ENCODE assay signal across 42 mouse cellular contexts in the genomic region with DNA sequence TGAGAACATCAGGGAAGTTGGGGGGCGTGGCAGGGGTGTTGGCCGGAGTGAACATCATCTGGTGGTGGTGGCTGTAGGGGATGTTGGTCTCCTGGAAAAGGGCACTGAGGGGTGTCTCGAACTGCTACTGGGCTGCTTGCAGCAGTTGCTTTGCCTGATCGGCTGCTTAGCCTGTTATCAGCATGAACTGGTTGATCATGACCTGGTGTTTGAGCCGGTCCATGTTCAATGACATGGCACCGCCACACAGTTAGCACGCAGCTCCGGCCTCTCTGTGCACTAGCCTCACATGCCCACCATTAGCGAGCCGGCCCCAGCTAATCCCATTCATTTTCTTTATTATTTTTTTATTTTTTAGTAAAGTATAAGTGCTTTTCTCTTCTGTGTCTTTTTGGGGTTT. TPM values are rescaled to one million over a fixed set of nuclear protein-coding genes. Genes with fewer than 3 reads are reported as not detected.
"Had no signal": no experiment of that assay in that cellular context is flagged by ENCODE, and none has a peak within 500 bp of the region (broad histone marks: within the 10 kb centered on the region; RNA-seq: fewer than 3 reads in every experiment).

No protein-coding gene starts in this region.

- H3K4me2 ChIP-seq: heart, embryonic 12.5 days; hindbrain, embryonic 13.5 days; hindbrain, embryonic 15.5 days; kidney, embryonic 15.5 days; limb, embryonic 13.5 days; limb, embryonic 15.5 days had no signal

- DNase-seq: gastrocnemius, adult 2 months; gastrocnemius, postnatal 10 days; gastrocnemius, postnatal 25 days; heart, adult 18-20 months; heart, postnatal 10 days; heart, postnatal 4 days; kidney, adult 11 months; kidney, adult 2 months; kidney, adult 9 months; kidney, postnatal 14 days; kidney, postnatal 36 days; layer of hippocampus, adult 9-11 months; layer of hippocampus, postnatal 36 days; left cerebral cortex, postnatal 4 days had no signal

- H3K9me3 ChIP-seq: heart, embryonic 10.5 days; heart, embryonic 12.5 days; hindbrain, embryonic 10.5 days; hindbrain, embryonic 13.5 days; hindbrain, embryonic 15.5 days; kidney, embryonic 15.5 days; limb, embryonic 13.5 days; limb, embryonic 15.5 days had no signal

- H3K36me3 ChIP-seq: heart, embryonic 10.5 days; heart, embryonic 12.5 days; hindbrain, embryonic 10.5 days; hindbrain, embryonic 13.5 days; hindbrain, embryonic 15.5 days; kidney, embryonic 15.5 days; limb, embryonic 13.5 days; limb, embryonic 15.5 days had no signal

- ATAC-seq: hindbrain, postnatal 0 days; intestine, embryonic 16.5 days had no signal

- H3K27ac ChIP-seq: gastrocnemius, adult 2 months; heart, embryonic 10.5 days; hindbrain, embryonic 10.5 days; hindbrain, embryonic 13.5 days; hindbrain, embryonic 15.5 days; hindbrain, postnatal 0 days; kidney, embryonic 15.5 days; kidney, postnatal 0 days; limb, embryonic 13.5 days; limb, embryonic 15.5 days had no signal

- H3K4me1 ChIP-seq: heart, embryonic 10.5 days; heart, embryonic 12.5 days; hindbrain, embryonic 10.5 days; hindbrain, embryonic 13.5 days; hindbrain, embryonic 15.5 days; kidney, embryonic 15.5 days; limb, embryonic 13.5 days; limb, embryonic 15.5 days had no signal

- H3K27me3 ChIP-seq: heart, embryonic 12.5 days; hindbrain, embryonic 13.5 days; hindbrain, embryonic 15.5 days; kidney, embryonic 15.5 days; limb, embryonic 13.5 days; limb, embryonic 15.5 days had no signal

- H3K9ac ChIP-seq: heart, embryonic 12.5 days; hindbrain, embryonic 13.5 days; hindbrain, embryonic 15.5 days; kidney, embryonic 15.5 days; limb, embryonic 13.5 days; limb, embryonic 15.5 days had no signal

- H3K4me3 ChIP-seq: gastrocnemius, adult 2 months; heart, embryonic 10.5 days; heart, embryonic 12.5 days; hindbrain, embryonic 10.5 days; hindbrain, embryonic 13.5 days; hindbrain, embryonic 15.5 days; kidney, embryonic 15.5 days; limb, embryonic 13.5 days; limb, embryonic 15.5 days had no signal

RNA-seq across cellular contexts. Expression of gene 1700057G04Rik, which starts 25.7 kb away (rescaled TPM):
- total RNA-seq: gastrocnemius, adult 2 months; gastrocnemius, postnatal 10 days; gastrocnemius, postnatal 25 days; gastrocnemius, postnatal 4 days; granulocyte monocyte progenitor cell, adult 5-6 weeks; heart, adult 18-20 months; heart, adult 8-10 months; heart, postnatal 10 days; heart, postnatal 25 days; heart, postnatal 4 days; hindbrain, postnatal 0 days; layer of hippocampus, adult 8-10 months; layer of hippocampus, postnatal 14 days; layer of hippocampus, postnatal 36 days; left cerebral cortex, adult 18-20 months; left cerebral cortex, adult 8-10 months; left cerebral cortex, postnatal 10 days; left cerebral cortex, postnatal 25 days; left cerebral cortex, postnatal 4 days; liver, adult 2 months had no signal
- polyA plus RNA-seq: frontal cortex, adult 2 months; heart, embryonic 10.5 days; heart, embryonic 12.5 days; heart, embryonic 14.5 days; heart, embryonic 16.5 days; hindbrain, embryonic 10.5 days; hindbrain, embryonic 13.5 days; hindbrain, embryonic 15.5 days; hindbrain, postnatal 0 days; intestine, embryonic 14.5 days; intestine, embryonic 16.5 days; kidney, adult 2 months; kidney, embryonic 15.5 days; large intestine, adult 2 months; limb, embryonic 11.5 days; limb, embryonic 13.5 days; limb, embryonic 15.5 days; liver, adult 2 months had no signal

RNA-seq across cellular contexts. Expression of gene Plscr2, which starts 59.4 kb away (rescaled TPM):
- total RNA-seq: granulocyte monocyte progenitor cell, adult 5-6 weeks had no signal
